Mouse (Mus musculus) bone marrow macrophage, adult 2 months (primary cell): ENCODE measurements around the gene Idnk.

Source experiments
- CTCF ChIP-seq: IDR thresholded peaks from 2 replicates; pipeline ENCODE4 v1.5.1; 2012; ENCODE audit warnings: low read depth, mild to moderate bottlenecking, low read length, moderate library complexity
- POLR2A ChIP-seq: IDR thresholded peaks from 2 replicates; pipeline ENCODE4 v1.6.1; 2012; ENCODE audit warnings: mild to moderate bottlenecking, low read depth, low read length, borderline replicate concordance

- TF ChIP-seq CTCF, result no peak
- no peak for TF ChIP-seq POLR2A
Observed at GRCm38 (mm10) chr13:58197211-58197610, 39.8 kb downstream of the Idnk start.
